Mouse (Mus musculus) 416B (cell line): ENCODE data around the gene Cd59b.
A peak's percentile ranks its signal among the peaks of the same experiment; 100 is the strongest.

Experiments
- DNase-seq: peaks from one replicate; pipeline ENCODE4 v3.0.0; 2011; ENCODE audit warnings: low read depth

Cd59b gene

GRCm38 (mm10) chr2:104119097-104119496 is 49.4 kb downstream of the Cd59b start:
- DNase-seq: no peak

GRCm38 (mm10) chr2:104120312-104120711 is 50.7 kb downstream of the Cd59b start:
- no peak for DNase-seq

DNA sequence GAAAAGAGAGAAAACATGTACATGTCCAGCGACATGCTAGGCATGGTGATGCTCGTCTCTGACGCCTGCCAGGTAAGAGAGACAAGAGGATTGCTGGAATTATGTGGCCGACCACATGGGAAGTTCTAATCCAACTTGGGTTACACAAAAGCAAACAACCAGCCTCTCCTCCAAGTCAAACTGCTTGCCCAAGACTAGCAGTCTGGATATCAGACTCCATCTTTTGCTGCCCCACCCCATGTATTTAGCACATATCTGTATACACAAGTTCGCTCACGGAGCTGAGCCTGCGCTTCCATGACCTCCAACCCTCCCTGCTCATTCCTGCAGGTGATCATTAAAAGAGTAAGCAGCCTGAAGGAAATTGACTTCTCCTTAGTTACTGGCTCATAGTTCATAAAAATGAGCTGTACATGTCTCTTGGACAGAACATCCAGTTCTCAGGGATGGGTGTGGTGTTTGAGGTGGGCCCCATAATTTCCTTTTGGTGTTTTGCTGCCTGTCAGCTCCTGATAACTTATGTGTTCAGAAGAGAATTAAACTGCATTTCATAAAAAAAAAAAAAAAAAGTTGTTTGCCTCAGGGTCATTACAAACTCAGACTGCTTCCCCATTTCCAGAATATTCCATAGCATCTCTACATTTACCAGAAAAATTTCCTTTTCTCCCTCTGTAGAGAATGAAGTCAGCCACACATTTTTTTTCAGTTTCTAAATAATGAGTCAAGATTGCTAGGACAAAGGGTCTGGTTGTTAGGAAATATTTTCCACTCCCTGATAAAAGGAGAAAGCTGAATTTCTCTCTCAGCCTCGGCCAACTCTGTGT is 52.2 kb downstream of the Cd59b start:
- peak; percentile 37 for DNase-seq

DNA sequence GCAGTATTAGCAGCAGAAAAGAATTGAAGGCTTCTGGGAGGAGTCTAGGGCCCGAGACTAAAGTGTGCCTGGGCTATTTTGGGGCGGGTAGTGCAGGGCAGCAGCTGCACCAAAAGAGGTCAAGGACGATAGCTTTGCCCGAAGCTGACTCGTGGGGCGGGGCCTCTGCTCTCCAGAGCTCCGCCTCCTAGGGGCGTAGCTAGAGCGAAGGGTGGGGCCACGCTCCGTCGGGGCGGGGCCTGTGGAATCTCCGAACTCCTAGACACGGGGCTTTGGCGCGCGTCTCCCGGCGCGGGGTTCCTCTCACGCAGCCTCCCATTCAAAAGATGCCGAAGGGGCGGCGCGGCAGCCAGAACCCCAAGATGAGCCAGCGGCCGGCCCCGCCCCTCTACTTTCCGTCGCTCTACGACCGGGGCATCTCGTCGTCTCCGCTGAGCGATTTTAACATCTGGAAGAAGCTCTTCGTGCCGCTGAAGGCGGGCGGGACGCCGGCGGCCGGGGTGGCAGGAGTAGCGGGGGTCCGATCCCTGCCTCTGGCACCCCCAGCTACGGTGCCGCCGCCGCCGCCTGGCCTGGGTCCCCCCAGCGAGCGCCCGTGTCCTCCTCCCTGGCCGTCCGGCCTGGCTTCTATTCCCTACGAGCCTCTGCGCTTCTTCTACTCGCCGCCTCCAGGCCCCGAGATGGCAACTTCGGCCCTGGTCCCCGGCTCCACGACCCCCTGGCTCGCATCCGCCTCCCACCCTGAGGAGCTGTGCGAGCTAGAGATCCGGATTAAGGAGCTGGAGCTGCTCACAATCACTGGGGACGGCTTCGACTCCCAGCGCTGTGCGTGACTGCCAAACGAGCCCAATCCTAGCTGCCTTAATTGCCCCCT is 53.1 kb downstream of the Cd59b start, which contains the start of gene A930018P22Rik:
Gene A930018P22Rik, plus strand, starts transcription at position 265 of the 874 bp plus-strand sequence.
- peak; percentile 82 for DNase-seq

GRCm38 (mm10) chr2:104123540-104123939 is 53.9 kb downstream of the Cd59b start:
- DNase-seq: no peak

DNA sequence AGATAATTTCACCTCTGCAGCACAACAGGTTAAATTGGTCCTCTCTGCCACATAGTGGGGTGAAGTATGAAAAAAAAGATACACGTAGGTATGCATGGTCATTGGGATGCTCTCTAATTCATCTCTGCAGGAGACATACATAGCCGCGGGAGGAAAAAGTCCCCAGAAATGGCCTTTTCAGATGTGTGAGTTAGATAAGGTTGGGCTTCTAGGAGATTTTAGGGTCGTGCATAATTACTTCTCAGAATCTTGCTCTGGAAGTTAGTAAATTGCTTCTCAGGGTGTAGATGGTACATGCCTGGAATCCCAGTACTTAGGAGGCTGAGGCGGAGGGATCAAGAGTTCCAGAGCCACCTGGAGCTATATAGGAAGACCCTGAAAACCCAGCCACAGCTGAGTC is 54.4 kb downstream of the Cd59b start:
- DNase-seq: no peak

DNA sequence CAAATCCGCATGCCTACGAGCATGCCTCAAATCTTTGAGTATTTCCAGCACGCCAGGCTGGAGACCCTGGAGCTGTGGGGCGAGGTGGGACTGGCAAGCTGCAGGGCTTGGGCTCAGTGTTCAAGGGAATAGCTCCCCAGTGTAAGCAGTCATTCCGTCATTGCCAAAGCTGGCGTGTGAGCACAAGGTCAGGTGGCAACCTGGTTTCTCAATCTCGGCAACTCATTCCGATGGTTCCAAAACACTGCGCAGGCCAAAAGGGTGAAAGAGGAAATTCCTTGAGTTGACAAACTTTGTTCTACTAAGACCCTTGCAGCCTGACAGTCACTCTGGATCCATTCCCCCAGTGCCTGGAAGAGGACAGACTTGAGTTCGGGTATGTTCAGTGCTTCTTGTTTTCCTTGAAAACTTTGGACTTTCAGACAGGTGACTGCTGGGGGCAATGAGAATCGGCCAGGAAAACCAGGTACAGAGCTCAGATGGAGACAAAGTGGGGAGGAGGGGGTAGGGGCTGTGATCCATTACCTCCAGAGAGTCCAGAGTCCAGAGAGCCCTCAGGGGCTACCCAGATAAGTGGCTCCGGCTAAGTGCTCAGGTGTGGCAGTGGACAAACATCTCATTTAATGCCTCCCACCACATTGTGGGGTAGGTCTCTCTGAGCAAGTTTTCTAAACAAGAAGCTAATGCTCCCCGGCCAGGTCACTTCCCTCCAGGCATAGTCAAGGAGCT is 59.3 kb downstream of the Cd59b start:
- no peak for DNase-seq

- DNase-seq: no peak
These were observed 60.5 kb downstream of the Cd59b start for GRCm38 (mm10) chr2:104130165-104130564.

- peak; percentile 44 for DNase-seq
These were observed 61.3 kb downstream of the Cd59b start for GRCm38 (mm10) chr2:104130969-104131368.

GRCm38 (mm10) chr2:104132266-104132859 is 62.7 kb downstream of the Cd59b start:
- DNase-seq: no peak

DNA sequence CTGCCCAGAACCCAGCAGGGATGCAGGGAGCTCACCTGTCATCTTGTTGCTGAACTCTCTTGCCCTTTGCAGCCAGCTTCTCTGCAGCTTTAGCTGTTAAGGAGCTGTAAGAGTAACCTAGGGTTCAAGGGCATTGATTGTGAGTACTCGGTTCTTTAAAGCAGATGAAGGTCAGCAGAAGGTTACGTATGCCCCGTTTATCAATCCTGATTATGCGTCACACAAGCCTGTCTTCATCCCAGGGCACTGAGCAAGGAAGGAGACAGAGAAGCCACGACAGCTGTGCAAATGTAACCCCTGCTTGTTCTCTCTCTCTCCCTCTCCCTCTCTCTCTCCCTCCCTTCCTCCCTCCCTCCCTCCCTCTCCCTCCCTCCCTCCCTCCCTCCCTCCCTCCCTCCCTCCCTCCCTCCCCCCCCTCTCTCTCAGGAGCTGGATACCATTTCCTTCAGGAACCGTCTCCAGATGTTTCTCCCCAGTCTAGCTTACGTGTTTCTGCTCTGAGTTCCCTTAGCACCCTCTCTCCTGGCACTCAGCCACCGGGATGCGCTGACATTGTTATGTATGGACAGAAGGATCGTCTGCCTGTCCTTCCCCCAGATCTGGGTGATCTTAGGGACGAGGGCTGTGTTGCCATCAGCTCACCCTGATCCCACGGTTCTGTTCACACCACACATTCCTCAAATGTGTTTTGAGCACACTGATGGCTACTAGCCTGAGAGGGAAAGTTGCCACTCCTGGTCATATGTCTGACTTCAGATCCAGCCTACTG is 63.6 kb downstream of the Cd59b start:
- DNase-seq: no peak

GRCm38 (mm10) chr2:104134150-104135056 is 64.8 kb downstream of the Cd59b start:
- DNase-seq: peak; percentile 82

DNA sequence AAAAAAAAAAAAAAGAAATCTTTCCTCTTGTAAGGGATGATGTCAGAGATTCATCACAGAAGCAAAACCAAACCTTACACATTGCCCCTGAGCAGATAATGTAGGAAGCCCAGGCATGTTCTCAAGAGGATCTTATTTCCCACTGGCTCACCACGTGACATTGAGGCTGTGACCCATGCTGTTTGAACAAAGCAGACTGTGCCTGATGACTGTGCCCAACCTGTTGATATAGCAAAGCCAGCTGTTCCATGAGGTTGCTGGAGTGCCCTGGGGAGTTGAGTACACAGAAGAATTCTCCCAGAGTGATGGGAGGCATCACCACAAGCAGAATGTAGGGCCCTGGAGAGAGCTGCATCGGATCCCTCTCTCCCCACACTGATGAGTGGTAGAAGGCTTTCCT is 66.3 kb downstream of the Cd59b start:
- peak; percentile 20 for DNase-seq
